Mouse (Mus musculus) embryonic facial prominence, embryonic 15.5 days (tissue): ENCODE data around the gene Ppp1r3e. TPM values are rescaled to one million over a fixed set of nuclear protein-coding genes. Genes with fewer than 3 reads are reported as not detected.

Experiments used
- ATAC-seq: fragments of 200-750 bp; cut with Nextera tagmentation; 2 replicates; pipeline ENCODE4 v1.8.0; 2017; ENCODE audit warnings: low read depth, moderate TSS enrichment; ENCODE audit not compliant: insufficient number of reproducible peaks, low FRiP score, low TSS enrichment
- H3K27ac ChIP-seq: fragments of 300-500 bp; sonication (generic); replicated peaks from 2 replicates; pipeline ENCODE4 v1.5.1; 2015; ENCODE audit warnings: mild to moderate bottlenecking, inconsistent platforms
- H3K27me3 ChIP-seq: fragments of 300-500 bp; sonication (generic); 2 replicates; pipeline ENCODE4 v1.6.1; 2015; ENCODE audit warnings: inconsistent platforms
- H3K36me3 ChIP-seq: fragments of 300-500 bp; sonication (generic); 2 replicates; pipeline ENCODE4 v1.6.1; 2015; ENCODE audit warnings: mild to moderate bottlenecking, inconsistent platforms
- H3K4me1 ChIP-seq: fragments of 300-500 bp; sonication (generic); 2 replicates; pipeline ENCODE4 v1.6.1; 2015; ENCODE audit warnings: inconsistent platforms
- H3K4me2 ChIP-seq: fragments of 300-500 bp; sonication (generic); replicated peaks from 2 replicates; pipeline ENCODE4 v1.6.1; 2015; ENCODE audit warnings: mild to moderate bottlenecking, inconsistent platforms
- H3K4me3 ChIP-seq: fragments of 300-500 bp; sonication (generic); replicated peaks from 2 replicates; pipeline ENCODE4 v1.5.1; 2015; ENCODE audit warnings: mild to moderate bottlenecking, inconsistent platforms
- H3K9ac ChIP-seq: fragments of 300-500 bp; sonication (generic); 2 replicates; pipeline ENCODE4 v1.6.1; 2015; ENCODE audit warnings: inconsistent platforms
- H3K9me3 ChIP-seq: fragments of 300-500 bp; sonication (generic); replicated peaks from 2 replicates; pipeline ENCODE4 v1.6.1; 2016; ENCODE audit warnings: inconsistent platforms
- WGBS: fragments of 180-500 bp; shearing (Covaris S2); methylation state at CpG from one replicate; pipeline ENCODE4 v1.1.7; 2015; 5-methylcytosine and 5-hydroxymethylcytosine counted together
- polyA plus RNA-seq: library from polyadenylated mRNA; unstranded; fragments of >200 nt; fragmentation: Nextera tagmentation; extraction: Ambion mirVana; gene quantifications from 2 replicates; pipeline ENCODE4 v1.2.1, GENCODE M21; 2015

Ppp1r3e gene
- polyA plus RNA-seq = 0.83 and 1.2 TPM in 2 replicates

DNA sequence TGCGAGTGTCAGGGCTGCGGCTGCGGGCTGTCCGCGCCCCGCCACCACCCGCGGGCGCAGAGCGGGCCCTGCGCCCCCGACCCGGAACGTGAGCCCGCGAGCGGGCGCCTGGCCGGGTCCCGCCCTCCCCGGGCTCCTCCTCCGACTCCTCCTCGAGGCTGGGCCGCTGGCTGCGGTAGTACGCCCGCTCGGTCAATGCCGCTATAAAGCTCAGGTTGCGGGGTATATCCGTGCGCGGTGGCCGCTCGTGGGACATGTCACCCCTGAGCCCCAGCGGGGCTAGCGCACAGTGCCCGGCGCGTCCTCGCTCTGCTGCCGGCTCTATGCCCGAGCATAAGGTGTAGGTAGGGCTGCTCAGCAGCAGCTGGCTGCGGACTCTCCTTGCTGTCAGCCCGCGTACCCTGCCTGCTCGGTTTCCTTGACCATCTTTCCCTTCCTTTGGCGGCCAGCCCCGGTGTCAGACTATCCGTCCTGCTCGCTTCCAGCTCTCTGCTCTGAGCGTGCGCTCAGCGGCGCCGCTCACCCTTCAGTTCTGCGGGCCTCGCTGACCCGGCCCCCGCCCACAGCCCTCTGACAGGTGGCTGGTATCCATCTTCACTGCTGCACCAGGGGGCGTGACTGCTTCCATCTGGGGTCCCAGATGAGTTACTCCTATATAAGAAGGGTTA is at the start of gene Ppp1r3e:
Gene Ppp1r3e, minus strand, starts transcription at position 503 of the 668 bp plus-strand sequence.
- Histone ChIP-seq H3K27me3 (peaks cover 10% of the 10 kb centered on the region), H3K36me3 (no peaks in the 10 kb centered on the region), H3K4me1 (peaks cover 12% of the 10 kb centered on the region), H3K4me2 (peak within 1 kb of the TSS; percentile 96), H3K27ac (peak within 1 kb of the TSS; percentile 71; the same call in 1 of the 2 replicates), H3K9me3 (no peaks in the 10 kb centered on the region), H3K4me3 (peak within 1 kb of the TSS; percentile 80), H3K9ac (peak within 1 kb of the TSS; percentile 62)
- ATAC-seq = peak; percentile 77
- WGBS = under 1% methylated on average over 61 of the region's 61 CpGs

DNA sequence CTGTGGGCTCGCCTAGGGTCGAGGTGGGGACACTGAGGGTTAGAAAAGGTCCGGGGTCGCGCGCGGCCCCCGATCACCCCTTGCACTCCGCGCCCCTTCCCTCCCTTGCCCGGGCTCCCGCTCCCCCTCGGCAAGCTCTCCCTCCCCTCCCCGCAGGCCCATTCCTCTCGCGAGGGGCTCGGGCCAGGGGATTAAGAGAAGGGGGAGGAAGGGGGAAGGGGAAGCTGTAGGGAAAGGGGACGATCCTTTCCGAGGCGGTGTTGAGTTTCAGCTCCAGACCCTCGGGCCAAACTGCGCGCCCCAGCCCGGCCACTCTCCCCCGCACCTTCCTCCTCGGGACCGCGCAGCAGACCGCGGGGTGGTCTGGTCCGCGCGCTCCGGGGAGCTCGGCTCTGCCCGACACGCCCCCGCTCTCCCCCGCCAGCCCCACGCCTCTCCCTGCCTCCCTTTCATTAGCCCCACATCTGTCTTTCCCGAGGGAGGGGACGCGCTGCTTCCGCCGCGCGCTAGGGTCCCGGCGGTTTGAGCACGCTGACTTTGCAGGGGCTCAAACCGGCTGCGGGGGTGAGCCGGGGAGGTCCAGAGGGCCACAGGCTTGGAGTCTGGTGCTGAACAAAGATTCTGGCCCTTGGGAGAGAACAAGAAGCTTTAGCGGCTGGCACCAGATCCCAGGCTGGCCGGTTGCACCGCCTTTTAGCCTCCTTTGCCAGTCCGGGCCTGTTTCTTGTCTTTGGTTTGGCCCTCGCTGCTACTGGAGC is 49.2 kb upstream of the Ppp1r3e start:
- Histone ChIP-seq H3K27ac (peak overlapping the region; percentile 98), H3K9ac (peak overlapping the region; percentile 94), H3K4me2 (peak overlapping the region; percentile 61), H3K9me3 (no peaks in the 10 kb centered on the region), H3K36me3 (peaks cover 14% of the 10 kb centered on the region), H3K4me1 (peaks cover 52% of the 10 kb centered on the region), H3K4me3 (peak overlapping the region; percentile 62), H3K27me3 (no peaks in the 10 kb centered on the region)
- ATAC-seq = peak; percentile 83
- under 1% methylated on average over 55 of the region's 58 CpGs for WGBS

DNA sequence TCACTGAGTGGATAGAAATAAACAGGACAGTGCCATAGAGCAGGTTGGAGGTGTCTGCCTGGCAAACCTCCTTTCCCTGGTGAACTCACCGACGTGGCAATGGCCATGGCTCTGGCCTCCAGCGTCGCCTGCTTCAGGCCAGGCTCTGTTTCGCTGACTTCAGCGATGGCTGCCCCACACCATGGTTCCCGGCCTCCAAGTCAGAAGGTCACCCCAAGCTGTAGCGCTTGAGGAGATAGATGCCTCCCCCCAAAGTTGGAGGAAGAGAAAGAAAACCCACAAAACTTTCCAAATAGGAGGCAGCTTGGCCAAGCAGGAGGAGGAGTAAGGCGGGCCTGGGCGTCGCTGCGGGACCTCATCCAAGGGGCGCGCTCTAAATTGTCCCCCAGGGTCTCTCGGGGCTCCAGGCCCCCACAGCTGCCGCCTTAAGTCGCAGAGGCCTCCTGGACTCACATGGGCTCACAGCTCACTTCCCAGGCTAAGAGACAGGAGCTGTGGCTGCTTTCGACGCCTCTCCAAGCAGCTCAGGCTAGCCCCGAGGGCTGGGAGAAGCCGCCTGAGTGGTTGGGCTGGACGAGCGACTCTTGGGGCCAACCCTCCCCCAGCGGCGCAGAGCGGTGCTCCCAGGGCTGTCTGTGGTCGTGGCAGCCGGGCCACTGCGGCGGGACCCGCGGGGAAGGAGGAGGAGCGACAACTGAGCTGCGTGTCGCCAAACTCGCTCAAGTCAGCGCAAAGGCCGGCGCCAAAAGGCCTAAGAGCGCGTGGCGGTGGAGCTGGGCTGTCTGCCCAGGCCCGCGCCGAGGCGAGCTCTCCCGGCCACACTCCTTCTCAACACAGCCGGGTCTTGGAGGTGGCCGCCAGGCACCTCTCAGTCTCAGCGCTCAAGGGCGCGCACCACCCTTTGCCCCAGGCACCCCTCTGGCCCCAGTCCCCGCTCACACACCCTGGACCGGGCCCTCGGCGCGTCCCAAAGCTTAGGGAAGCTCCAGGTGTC is 48.3 kb upstream of the Ppp1r3e start, which contains the start of gene Efs:
Gene Efs, minus strand, starts transcription at position 778 of the 994 bp plus-strand sequence.
- Histone ChIP-seq H3K36me3 (peaks cover 23% of the 10 kb centered on the region), H3K9ac (peak within 1 kb of the TSS; percentile 94), H3K9me3 (no peaks in the 10 kb centered on the region), H3K4me2 (peak within 1 kb of the TSS; percentile 61), H3K27ac (peak within 1 kb of the TSS; percentile 98), H3K4me3 (peak within 1 kb of the TSS; percentile 62), H3K27me3 (no peaks in the 10 kb centered on the region), H3K4me1 (peaks cover 52% of the 10 kb centered on the region)
- ATAC-seq = peak; percentile 70
- WGBS = 1% methylated on average over 51 of the region's 57 CpGs

DNA sequence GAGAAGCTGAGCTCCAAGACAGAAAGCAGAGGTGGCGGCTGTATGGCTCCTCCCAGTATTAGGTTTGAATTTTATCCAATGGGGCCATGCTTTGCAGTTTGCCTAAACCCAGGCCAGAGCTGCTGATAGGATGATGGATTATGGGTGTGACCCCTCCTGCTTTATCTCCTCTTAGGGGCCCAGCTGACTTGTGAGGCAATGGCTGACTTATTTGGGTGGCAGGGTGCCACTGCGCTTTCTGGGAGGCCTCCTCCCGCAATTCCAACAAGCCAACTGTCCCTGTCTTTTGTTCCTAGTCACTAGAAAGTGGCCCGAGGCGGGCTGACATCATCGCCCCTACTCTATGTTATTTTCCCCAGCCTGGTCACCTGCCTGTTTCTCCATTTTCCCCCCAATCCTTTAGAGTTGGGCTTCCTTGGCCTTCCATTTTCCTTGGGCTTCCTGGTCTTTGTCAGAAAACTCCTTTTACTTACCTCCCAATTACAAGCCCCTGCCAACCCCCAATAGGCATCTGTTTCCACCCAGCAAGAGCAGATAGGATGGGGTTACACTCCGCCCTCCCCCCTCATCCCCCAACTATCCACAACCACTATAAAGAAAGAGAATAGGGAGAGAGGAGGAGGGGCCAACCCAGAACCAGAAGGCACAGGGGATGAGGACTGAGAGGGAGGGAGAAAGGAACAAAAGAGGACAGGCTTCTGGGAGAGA is 47.4 kb upstream of the Ppp1r3e start:
- 8% methylated on average over 7 of the region's 7 CpGs for WGBS
- H3K27me3 ChIP-seq = no peaks in the 10 kb centered on the region

DNA sequence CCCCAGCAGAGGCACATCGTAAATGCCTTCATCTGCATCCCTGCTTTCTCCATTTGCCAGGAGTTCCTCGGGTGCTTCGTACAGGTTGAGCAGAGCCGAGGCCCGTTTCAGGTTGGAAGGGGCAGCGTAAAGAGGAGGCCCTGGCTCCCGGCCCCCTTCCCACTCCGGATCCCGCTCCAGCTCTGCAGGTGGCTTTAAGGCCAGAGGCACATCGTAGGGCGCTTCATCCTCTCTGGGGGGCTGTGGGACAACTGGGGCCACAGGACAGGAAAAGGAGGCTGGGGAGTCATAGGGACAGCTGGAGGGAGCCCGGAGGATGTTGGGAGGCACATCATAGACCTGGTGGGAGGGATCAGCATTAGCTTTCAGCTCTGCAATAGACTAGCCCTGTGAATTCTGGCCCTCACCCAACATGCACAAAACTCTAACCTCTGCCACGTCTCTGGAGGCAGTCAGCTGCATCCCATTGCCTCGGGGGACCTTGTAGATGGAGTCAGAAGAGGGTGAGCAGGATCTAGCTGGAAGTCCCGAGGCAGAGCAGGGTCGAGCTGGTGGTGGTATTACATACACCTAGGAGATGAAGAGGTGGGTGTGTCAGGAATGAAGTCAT is 42.8 kb upstream of the Ppp1r3e start:
- H3K27me3 ChIP-seq = no peaks in the 10 kb centered on the region
- H3K4me1 ChIP-seq = peaks cover 16% of the 10 kb centered on the region
- H3K4me3 ChIP-seq = no peak overlapping the region
- no peak for ATAC-seq
- WGBS = 90% methylated on average over 16 of the region's 16 CpGs
- no peak overlapping the region for H3K27ac ChIP-seq
- H3K4me2 ChIP-seq = no peak overlapping the region
- H3K36me3 ChIP-seq = peaks cover 77% of the 10 kb centered on the region
- H3K9me3 ChIP-seq = no peaks in the 10 kb centered on the region
- H3K9ac ChIP-seq = no peak overlapping the region

More for the DNA sequence above, 47.4 kb upstream of the Ppp1r3e start:
- H3K27ac ChIP-seq = peak overlapping the region; percentile 98
- no peaks in the 10 kb centered on the region for H3K9me3 ChIP-seq
- peak overlapping the region; percentile 94 for H3K9ac ChIP-seq
- H3K4me2 ChIP-seq = peak overlapping the region; percentile 61
- H3K36me3 ChIP-seq = peaks cover 32% of the 10 kb centered on the region
- H3K4me3 ChIP-seq = peak overlapping the region; percentile 62
- ATAC-seq = peak; percentile 64
- H3K4me1 ChIP-seq = peaks cover 46% of the 10 kb centered on the region

DNA sequence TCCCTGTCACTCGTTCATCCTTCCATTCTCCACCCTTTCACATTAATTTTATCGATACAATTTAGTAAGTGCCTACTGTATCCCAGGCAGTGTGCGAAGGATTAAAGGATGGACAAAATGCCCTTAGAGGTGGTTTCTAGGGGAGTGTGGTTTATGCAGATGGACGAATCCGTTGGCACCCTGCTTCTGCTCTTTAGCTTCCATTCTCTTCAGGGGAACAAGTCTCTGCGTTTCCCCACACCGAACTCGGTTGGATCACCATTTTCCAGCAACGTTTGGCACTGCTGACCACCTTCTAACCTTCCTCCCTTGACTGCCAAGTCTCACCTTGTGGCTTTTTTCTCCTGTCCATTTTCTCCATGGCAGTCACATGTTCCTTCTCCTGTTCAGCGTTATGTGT is 36.0 kb upstream of the Ppp1r3e start:
- H3K9me3 ChIP-seq = no peaks in the 10 kb centered on the region
- H3K9ac ChIP-seq = peak overlapping the region; percentile 94
- no peaks in the 10 kb centered on the region for H3K27me3 ChIP-seq
- peak overlapping the region; percentile 88 for H3K4me2 ChIP-seq
- peak overlapping the region; percentile 91 for H3K27ac ChIP-seq
- 13% methylated on average over 10 of the region's 10 CpGs for WGBS
- H3K4me3 ChIP-seq = peak overlapping the region; percentile 92
- H3K4me1 ChIP-seq = peaks cover 29% of the 10 kb centered on the region
- ATAC-seq = no peak
- H3K36me3 ChIP-seq = peaks cover 47% of the 10 kb centered on the region

DNA sequence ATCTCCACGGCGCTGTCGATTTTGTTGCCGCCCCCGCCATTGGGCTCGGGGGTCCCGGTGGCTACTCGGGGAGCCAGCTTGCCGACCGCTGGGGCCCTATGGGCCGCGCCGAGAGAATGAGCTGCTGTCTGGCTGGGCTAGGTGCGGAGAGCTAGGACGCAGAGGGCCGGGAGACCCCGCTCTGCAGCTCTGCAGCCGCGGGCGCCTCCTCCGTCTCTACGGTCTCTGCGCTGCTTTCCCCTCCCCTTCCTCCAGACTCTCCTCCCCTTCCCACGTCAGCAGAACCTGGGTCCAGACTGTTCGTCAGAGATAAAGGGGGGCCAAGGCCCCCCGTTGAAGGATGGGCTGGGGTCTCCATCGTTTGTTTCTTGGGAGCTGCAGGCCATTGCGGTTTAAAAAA is 35.5 kb upstream of the Ppp1r3e start, which contains the start of gene Slc22a17:
Gene Slc22a17, minus strand, starts transcription at position 247 of the 400 bp plus-strand sequence.
- Histone ChIP-seq H3K4me1 (peaks cover 29% of the 10 kb centered on the region), H3K4me2 (peak within 1 kb of the TSS; percentile 88), H3K27ac (peak within 1 kb of the TSS; percentile 91), H3K9me3 (no peaks in the 10 kb centered on the region), H3K4me3 (peak within 1 kb of the TSS; percentile 92), H3K36me3 (peaks cover 47% of the 10 kb centered on the region), H3K27me3 (no peaks in the 10 kb centered on the region), H3K9ac (peak within 1 kb of the TSS; percentile 94)
- ATAC-seq = peak; percentile 91
- WGBS = 0% methylated on average over 28 of the region's 28 CpGs

DNA sequence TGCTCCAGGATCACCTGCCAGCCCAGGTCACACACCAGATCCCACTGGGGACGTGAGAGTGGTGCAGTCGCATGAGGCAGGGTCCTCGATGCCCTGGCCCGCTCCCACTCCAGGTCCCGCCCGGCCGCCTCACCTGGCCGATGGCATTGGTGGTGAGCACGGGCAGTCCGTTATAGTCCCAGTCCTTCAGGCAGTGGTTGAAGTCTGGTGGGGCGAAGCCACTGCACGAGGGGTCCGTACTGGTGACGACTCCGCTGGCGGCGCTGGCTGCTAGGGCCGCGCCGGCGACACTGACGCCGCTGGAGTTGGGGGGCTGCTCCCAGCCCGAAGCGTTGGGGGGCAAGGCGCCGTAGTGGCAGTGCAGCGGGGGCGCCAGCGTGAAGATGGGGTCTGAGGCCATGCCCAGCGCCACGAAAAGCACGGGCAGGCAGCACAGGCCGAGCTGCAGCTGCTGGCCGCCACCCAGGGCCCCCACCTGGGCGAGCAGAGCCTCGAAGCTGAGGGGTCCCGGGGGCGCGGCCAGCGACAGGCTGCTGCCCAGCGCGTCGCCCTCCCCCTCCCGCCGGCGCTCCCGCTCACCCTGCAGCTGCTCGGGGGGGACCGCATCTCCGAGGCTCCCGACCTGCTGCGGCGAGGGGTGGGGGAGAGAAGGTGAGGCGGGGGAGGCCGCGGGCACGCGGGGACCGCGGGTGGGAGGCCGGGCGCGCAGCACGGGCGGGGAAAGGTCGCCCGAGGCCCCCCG is 34.9 kb upstream of the Ppp1r3e start:
- WGBS = 2% methylated on average over 39 of the region's 69 CpGs
- peak; percentile 36 for ATAC-seq
- H3K36me3 ChIP-seq = peaks cover 47% of the 10 kb centered on the region

DNA sequence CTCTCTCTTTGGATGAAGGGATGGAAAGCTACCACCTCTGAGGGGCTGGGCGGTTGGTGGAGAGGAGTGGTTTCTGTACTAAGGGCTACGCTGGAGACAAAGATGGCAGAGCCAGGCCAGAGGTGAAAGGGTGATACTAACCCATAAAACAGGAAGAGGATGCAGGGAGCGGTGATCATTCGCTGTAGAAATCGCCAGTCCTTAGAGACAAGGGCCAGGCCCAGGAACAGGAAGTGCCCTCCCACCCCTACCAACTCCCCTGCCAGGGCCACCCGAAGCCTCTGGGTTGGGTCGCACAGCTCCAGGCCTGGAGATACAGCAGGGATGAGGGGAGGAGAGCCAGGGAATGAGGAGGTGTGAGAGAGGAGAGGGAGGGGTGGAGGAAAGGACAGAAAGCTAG is 31.3 kb upstream of the Ppp1r3e start:
- H3K27me3 ChIP-seq = no peaks in the 10 kb centered on the region
- H3K4me1 ChIP-seq = peaks cover 24% of the 10 kb centered on the region
- no peak overlapping the region for H3K4me2 ChIP-seq
- no peak overlapping the region for H3K27ac ChIP-seq
- no peak for ATAC-seq
- peaks cover 50% of the 10 kb centered on the region for H3K36me3 ChIP-seq
- no peak overlapping the region for H3K9ac ChIP-seq
- WGBS = 75% methylated on average over 7 of the region's 7 CpGs
- H3K4me3 ChIP-seq = no peak overlapping the region
- no peaks in the 10 kb centered on the region for H3K9me3 ChIP-seq

More for the DNA sequence above, 34.9 kb upstream of the Ppp1r3e start:
- Histone ChIP-seq H3K4me2 (peak overlapping the region; percentile 88), H3K9me3 (no peaks in the 10 kb centered on the region), H3K9ac (peak overlapping the region; percentile 94), H3K27ac (peak overlapping the region; percentile 91), H3K4me3 (peak overlapping the region; percentile 92), H3K4me1 (peaks cover 29% of the 10 kb centered on the region), H3K27me3 (no peaks in the 10 kb centered on the region)
